15 mouse cellular contexts compared by ENCODE assay signal in genomic region chr9:111425113-111425512, GRCm38 (mm10). TPM values are rescaled to one million over a fixed set of nuclear protein-coding genes. Genes with fewer than 3 reads are reported as not detected.
DNase-seq lines count a peak whose midpoint lies in the region; ATAC-seq and TF ChIP-seq lines count a peak whose summit lies in the region.
"Had no signal": no experiment of that assay in that cellular context is flagged by ENCODE, and none has a peak within 500 bp of the region (broad histone marks: within the 10 kb centered on the region; RNA-seq: fewer than 3 reads in every experiment).

No protein-coding gene starts in this region.

- no peaks in the 10 kb centered on the region for H3K4me1 ChIP-seq in lung, embryonic 14.5 days (ENCODE audit: insufficient read depth)
- H3K4me1 ChIP-seq in hindbrain, postnatal 0 days (ENCODE audit: insufficient read depth, low read length) = no peaks in the 10 kb centered on the region
- H3K4me1 ChIP-seq: limb, embryonic 15.5 days had no signal

- H3K27ac ChIP-seq in lung, embryonic 14.5 days (ENCODE audit: low read depth) = no peak overlapping the region
- H3K27ac ChIP-seq in hindbrain, postnatal 0 days = no peak overlapping the region
- H3K27ac ChIP-seq: heart, embryonic 15.5 days; limb, embryonic 15.5 days; macrophage had no signal

- TF ChIP-seq CTCF in lung, embryonic 14.5 days (IDR thresholded peaks at IDR 0.05; ENCODE audit: low read depth) = no peak
- TF ChIP-seq CTCF in hindbrain, postnatal 0 days (IDR thresholded peaks at IDR 0.05; ENCODE audit: low read depth) = no peak

- H3K27me3 ChIP-seq in lung, embryonic 14.5 days (ENCODE audit: insufficient read depth, low read length) = no peaks in the 10 kb centered on the region
- no peaks in the 10 kb centered on the region for H3K27me3 ChIP-seq in hindbrain, postnatal 0 days (ENCODE audit: insufficient read depth, low read length)
- H3K27me3 ChIP-seq: CH12.LX; heart, embryonic 15.5 days; limb, embryonic 15.5 days; Patski had no signal

- peak; percentile 23 for DNase-seq in lung, embryonic 14.5 days
- DNase-seq in lung, postnatal 14 days = no peak
- peak; percentile 10 for DNase-seq in embryo, embryonic 10.5 days (ENCODE audit: low spot score)
- peak; percentile 44 for DNase-seq in gastrocnemius, postnatal 25 days
- peak; percentile 18 for DNase-seq in hindbrain, postnatal 0 days (ENCODE audit: low spot score)
- no peak for DNase-seq in Muller cell, postnatal 12 days (ENCODE audit: inconsistent ontology term)
- DNase-seq in testis, postnatal 14 days (ENCODE audit: low spot score) = no peak
- DNase-seq: cerebellum, postnatal 36 days; kidney, adult 9 months; spleen, adult 18-20 months had no signal

- no peak overlapping the region for H3K4me3 ChIP-seq in lung, embryonic 14.5 days (ENCODE audit: low read depth, low read length)
- H3K4me3 ChIP-seq in hindbrain, postnatal 0 days (ENCODE audit: low read length) = no peak overlapping the region
- H3K4me3 ChIP-seq: heart, embryonic 15.5 days; limb, embryonic 15.5 days had no signal

- H3K4me2 ChIP-seq in lung, embryonic 14.5 days = no peak overlapping the region
- no peak overlapping the region for H3K4me2 ChIP-seq in hindbrain, postnatal 0 days (ENCODE audit: low read depth, low read length)
- H3K4me2 ChIP-seq: heart, embryonic 15.5 days; limb, embryonic 15.5 days had no signal

- 75% methylated on average over 6 of the region's 6 CpGs for WGBS in lung, embryonic 14.5 days
- WGBS in hindbrain, postnatal 0 days = 31% methylated on average over 6 of the region's 6 CpGs

- H3K36me3 ChIP-seq in lung, embryonic 14.5 days (ENCODE audit: insufficient read depth) = no peaks in the 10 kb centered on the region
- H3K36me3 ChIP-seq in hindbrain, postnatal 0 days (ENCODE audit: insufficient read depth, low read length) = no peaks in the 10 kb centered on the region
- H3K36me3 ChIP-seq: heart, embryonic 15.5 days; limb, embryonic 15.5 days had no signal

- ATAC-seq in lung, embryonic 14.5 days (ENCODE audit: insufficient read depth) = no peak
- ATAC-seq in hindbrain, postnatal 0 days = 0 out of 2 replicates have a peak, but pooled peaks have one; percentile 40
- ATAC-seq: Patski had no signal

- H3K9me3 ChIP-seq in lung, embryonic 14.5 days (ENCODE audit: low read depth, low read length) = no peaks in the 10 kb centered on the region
- H3K9me3 ChIP-seq in hindbrain, postnatal 0 days (ENCODE audit: low read length) = no peaks in the 10 kb centered on the region
- H3K9me3 ChIP-seq: heart, embryonic 15.5 days; limb, embryonic 15.5 days had no signal

- no peak overlapping the region for H3K9ac ChIP-seq in lung, embryonic 14.5 days
- H3K9ac ChIP-seq in hindbrain, postnatal 0 days (replicated peaks; ENCODE audit: low read length) = no peak overlapping the region
- H3K9ac ChIP-seq: heart, embryonic 15.5 days; limb, embryonic 15.5 days had no signal

RNA-seq across cellular contexts. Expression of gene Dclk3, which starts 13.8 kb away (rescaled TPM):
- polyA plus RNA-seq in lung, embryonic 14.5 days (2014; fragmentation: Nextera tagmentation; extraction: Ambion mirVana) = 0.23 TPM in 1 of 2 replicates, not detected in the other
- under 1 TPM; 0.59 to 0.69 TPM for total RNA-seq in gastrocnemius, postnatal 25 days (2021)
- total RNA-seq in hindbrain, postnatal 0 days (2014; rRNA removed) = 9.2 and 13.1 TPM in 2 replicates
- polyA plus RNA-seq in hindbrain, postnatal 0 days (2015; fragmentation: Nextera tagmentation; extraction: Ambion mirVana) = 8.8 and 9.9 TPM in 2 replicates
- polyA plus RNA-seq: macrophage had no signal

Comparison
In these comparisons a context has a peak if more than half of its experiments do, and no peak if none do; other contexts are left out.
1. DNase-seq: peak in lung, embryonic 14.5 days (single experiment), embryo, embryonic 10.5 days (single experiment), gastrocnemius, postnatal 25 days (single experiment) and hindbrain, postnatal 0 days (single experiment); none in lung, postnatal 14 days (single experiment), Muller cell, postnatal 12 days (single experiment) and testis, postnatal 14 days (single experiment).